Mouse (Mus musculus) intestine, postnatal 0 days (tissue): ENCODE measurements at regions not wholly inside any gene's neighbourhood (a gene's known extent, or its start where the extent isn't known, plus 50 kb on each side); places are given as distances from the start of the nearest gene placed in this dataset.

Source experiments
- ATAC-seq: fragments of 200-750 bp; cut with Nextera tagmentation; 2 replicates; pipeline ENCODE4 v1.8.0; 2017; ENCODE audit warnings: mild to moderate bottlenecking, moderate TSS enrichment, moderate library complexity
- H3K27ac ChIP-seq: fragments of 300-500 bp; sonication (generic); 2 replicates; pipeline ENCODE4 v1.5.1; 2014; ENCODE audit warnings: mild to moderate bottlenecking, low read depth, low read length, moderate library complexity
- H3K27me3 ChIP-seq: fragments of 300-500 bp; sonication (generic); replicated peaks from 2 replicates; pipeline ENCODE4 v1.6.1; 2014; ENCODE audit warnings: low read length, mixed read lengths; ENCODE audit not compliant: control insufficient read depth, insufficient read depth
- H3K36me3 ChIP-seq: fragments of 300-500 bp; sonication (generic); 2 replicates; pipeline ENCODE4 v1.6.1; 2014; ENCODE audit warnings: mild to moderate bottlenecking, moderate library complexity; ENCODE audit not compliant: control insufficient read depth, insufficient read depth
- H3K4me1 ChIP-seq: fragments of 300-500 bp; sonication (generic); replicated peaks from 2 replicates; pipeline ENCODE4 v1.6.1; 2014; ENCODE audit warnings: antibody characterized with exemption, low read length, mixed read lengths; ENCODE audit not compliant: control insufficient read depth, insufficient read depth
- H3K4me2 ChIP-seq: fragments of 300-500 bp; sonication (generic); replicated peaks from 2 replicates; pipeline ENCODE4 v1.6.1; 2014; ENCODE audit warnings: low read depth, mild to moderate bottlenecking, moderate library complexity
- H3K4me3 ChIP-seq: fragments of 300-500 bp; sonication (generic); 2 replicates; pipeline ENCODE4 v1.5.1; 2014; ENCODE audit warnings: low read depth, low read length
- H3K9ac ChIP-seq: fragments of 300-500 bp; sonication (generic); 2 replicates; pipeline ENCODE4 v1.6.1; 2014; ENCODE audit warnings: mild to moderate bottlenecking, low read depth, low read length
- H3K9me3 ChIP-seq: fragments of 300-500 bp; sonication (generic); 2 replicates; pipeline ENCODE4 v1.6.1; 2016; ENCODE audit warnings: mixed run types; ENCODE audit not compliant: control insufficient read depth
- CTCF ChIP-seq: sonication (generic); IDR thresholded peaks from 2 replicates; pipeline ENCODE4 v1.5.1; 2016; ENCODE audit warnings: low read depth, mild to moderate bottlenecking, control low read depth, antibody characterized with exemption, moderate library complexity
- WGBS: fragments of 180-500 bp; shearing (Covaris S2); extraction: QIAGEN DNeasy Blood & Tissue Kit; methylation state at CpG from one replicate; pipeline ENCODE4 v1.1.7; 2014; 5-methylcytosine and 5-hydroxymethylcytosine counted together

GRCm38 (mm10) chr13:35405384-35405783 is 254.2 kb upstream of the Cdyl start:
- Histone ChIP-seq H3K27ac (no peak overlapping the region), H3K36me3 (no peaks in the 10 kb centered on the region), H3K4me2 (no peak overlapping the region), H3K27me3 (no peaks in the 10 kb centered on the region), H3K4me3 (no peak overlapping the region), H3K9me3 (no peaks in the 10 kb centered on the region), H3K9ac (no peak overlapping the region), H3K4me1 (no peaks in the 10 kb centered on the region)
- no peak for ATAC-seq
- WGBS = 55% methylated on average over 1 of the region's 1 CpGs
- TF ChIP-seq CTCF = no peak

GRCm38 (mm10) chr13:35417500-35417899 is 242.1 kb upstream of the Cdyl start:
- no peaks in the 10 kb centered on the region for H3K4me1 ChIP-seq
- no peak overlapping the region for H3K27ac ChIP-seq
- WGBS = 83% methylated on average over 4 of the region's 4 CpGs
- no peak overlapping the region for H3K9ac ChIP-seq
- no peaks in the 10 kb centered on the region for H3K27me3 ChIP-seq
- ATAC-seq = no peak
- H3K36me3 ChIP-seq = no peaks in the 10 kb centered on the region
- no peak overlapping the region for H3K4me3 ChIP-seq
- no peaks in the 10 kb centered on the region for H3K9me3 ChIP-seq
- TF ChIP-seq CTCF = no peak
- H3K4me2 ChIP-seq = no peak overlapping the region

- Histone ChIP-seq H3K36me3 (no peaks in the 10 kb centered on the region), H3K4me2 (no peak overlapping the region), H3K27ac (no peak overlapping the region), H3K27me3 (no peaks in the 10 kb centered on the region), H3K4me1 (no peaks in the 10 kb centered on the region), H3K9ac (no peak overlapping the region), H3K9me3 (no peaks in the 10 kb centered on the region), H3K4me3 (no peak overlapping the region)
- TF ChIP-seq CTCF = no peak
- 84% methylated on average over 3 of the region's 3 CpGs for WGBS
- no peak for ATAC-seq
Observed at GRCm38 (mm10) chr13:35420076-35420475, 239.6 kb upstream of the Cdyl start.

GRCm38 (mm10) chr13:35426061-35426460 is 233.6 kb upstream of the Cdyl start:
- H3K4me1 ChIP-seq = no peaks in the 10 kb centered on the region
- no peak overlapping the region for H3K4me3 ChIP-seq
- no peak overlapping the region for H3K27ac ChIP-seq
- no peaks in the 10 kb centered on the region for H3K36me3 ChIP-seq
- 84% methylated on average over 4 of the region's 4 CpGs for WGBS
- H3K9me3 ChIP-seq = no peaks in the 10 kb centered on the region
- TF ChIP-seq CTCF = no peak
- H3K9ac ChIP-seq = no peak overlapping the region
- no peak overlapping the region for H3K4me2 ChIP-seq
- no peaks in the 10 kb centered on the region for H3K27me3 ChIP-seq
- no peak for ATAC-seq

- Histone ChIP-seq H3K27ac (no peak overlapping the region), H3K4me1 (no peaks in the 10 kb centered on the region), H3K4me3 (no peak overlapping the region), H3K9me3 (no peaks in the 10 kb centered on the region), H3K9ac (no peak overlapping the region), H3K27me3 (no peaks in the 10 kb centered on the region), H3K36me3 (no peaks in the 10 kb centered on the region), H3K4me2 (no peak overlapping the region)
- WGBS = 24% methylated on average over 7 of the region's 7 CpGs
- no peak for ATAC-seq
- no peak for TF ChIP-seq CTCF
Observed at GRCm38 (mm10) chr13:35435173-35435572, 224.5 kb upstream of the Cdyl start.

GRCm38 (mm10) chr13:35447661-35448060 is 212.0 kb upstream of the Cdyl start:
- TF ChIP-seq CTCF = no peak
- no peaks in the 10 kb centered on the region for H3K9me3 ChIP-seq
- no peak overlapping the region for H3K27ac ChIP-seq
- 86% methylated on average over 3 of the region's 3 CpGs for WGBS
- H3K36me3 ChIP-seq = no peaks in the 10 kb centered on the region
- H3K4me2 ChIP-seq = no peak overlapping the region
- no peak overlapping the region for H3K9ac ChIP-seq
- ATAC-seq = no peak
- no peaks in the 10 kb centered on the region for H3K4me1 ChIP-seq
- H3K4me3 ChIP-seq = no peak overlapping the region
- H3K27me3 ChIP-seq = no peaks in the 10 kb centered on the region

GRCm38 (mm10) chr13:35452420-35452819 is 207.2 kb upstream of the Cdyl start:
- no peaks in the 10 kb centered on the region for H3K4me1 ChIP-seq
- no peaks in the 10 kb centered on the region for H3K27me3 ChIP-seq
- no peak overlapping the region for H3K4me3 ChIP-seq
- H3K9ac ChIP-seq = no peak overlapping the region
- no peak overlapping the region for H3K27ac ChIP-seq
- H3K9me3 ChIP-seq = no peaks in the 10 kb centered on the region
- no peak for ATAC-seq
- no peaks in the 10 kb centered on the region for H3K36me3 ChIP-seq
- 88% methylated on average over 1 of the region's 1 CpGs for WGBS
- no peak overlapping the region for H3K4me2 ChIP-seq
- no peak for TF ChIP-seq CTCF
